Mouse (Mus musculus): Measurements from ENCODE around the gene Zfp865.
"Not testable (repeated sequence)": the region's sequence is repeated elsewhere in the genome, so short reads cannot be mapped to it uniquely, and the experiment has no call there.

The Zfp865 gene

DNA sequence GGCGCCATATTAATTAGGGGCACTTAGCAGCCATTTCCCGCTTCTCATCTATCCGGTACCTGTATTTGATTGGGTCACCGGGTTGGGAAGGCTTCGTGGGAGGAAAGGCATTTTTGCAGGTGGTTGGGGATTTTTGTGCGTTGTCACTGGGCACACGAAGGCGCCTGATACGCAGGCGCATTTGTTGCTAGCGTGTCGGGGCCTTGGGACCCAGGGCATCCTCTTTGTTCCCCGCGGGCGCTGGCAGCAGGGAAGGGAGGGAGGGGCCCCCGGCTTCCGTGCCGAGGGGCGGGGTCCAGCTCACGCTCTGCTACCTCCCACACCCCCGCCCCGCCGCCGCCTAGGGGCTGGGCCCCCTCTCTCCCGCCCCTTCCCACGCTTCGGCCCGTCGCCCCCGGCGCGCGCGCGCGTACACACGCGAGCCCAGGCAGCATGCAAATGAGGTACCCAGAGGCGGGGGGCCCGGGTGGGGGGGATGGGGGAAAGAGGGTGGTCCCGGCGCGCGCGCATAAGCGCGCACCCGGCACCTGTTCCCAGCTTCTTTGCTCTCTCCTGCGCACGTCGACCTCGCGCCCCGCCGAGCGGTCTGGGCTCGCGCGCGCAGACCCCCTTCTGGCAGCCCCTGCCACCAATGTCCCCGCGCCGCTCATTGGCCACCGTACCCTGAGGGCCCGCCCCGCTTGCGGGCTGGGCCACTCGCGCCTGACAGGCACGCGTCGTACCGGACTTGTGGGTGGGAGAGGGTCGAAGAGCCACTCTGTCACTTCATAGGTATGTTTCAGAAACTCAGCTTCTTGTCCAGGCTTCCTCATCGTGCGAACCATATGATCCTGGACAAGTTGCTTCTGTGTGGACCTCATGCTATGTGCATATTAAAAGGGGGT, 4.8 kb upstream of the Zfp865 start, which contains the start of gene Gm44973:
TSS of gene Gm44973 (plus strand) at position 379 of the 884 bp plus-strand sequence.
- DNase-seq (ENCODE audit: low spot score in 2 of 2), result peak; percentile 91 to 92

DNA sequence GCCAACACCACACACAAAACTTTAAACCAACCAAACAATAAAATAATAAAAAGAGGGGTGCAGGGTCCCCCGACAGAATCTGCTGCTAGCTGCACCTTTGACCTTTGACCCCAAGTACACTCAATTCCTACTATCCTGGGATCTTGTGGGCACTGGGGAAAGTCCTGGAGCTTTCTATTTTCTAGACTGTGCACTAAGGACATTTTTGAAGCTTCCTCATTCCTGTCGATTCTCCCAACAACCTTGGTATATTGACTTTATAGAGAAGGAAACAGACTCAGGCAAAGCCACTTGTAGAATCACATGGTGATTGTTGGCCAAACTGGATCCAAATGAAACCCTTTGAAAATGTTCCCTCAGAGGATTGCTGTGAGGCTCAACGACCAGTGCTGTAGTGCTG, 4.1 kb upstream of the Zfp865 start:
- DNase-seq (ENCODE audit: low spot score in 2 of 2), result no peak

DNA sequence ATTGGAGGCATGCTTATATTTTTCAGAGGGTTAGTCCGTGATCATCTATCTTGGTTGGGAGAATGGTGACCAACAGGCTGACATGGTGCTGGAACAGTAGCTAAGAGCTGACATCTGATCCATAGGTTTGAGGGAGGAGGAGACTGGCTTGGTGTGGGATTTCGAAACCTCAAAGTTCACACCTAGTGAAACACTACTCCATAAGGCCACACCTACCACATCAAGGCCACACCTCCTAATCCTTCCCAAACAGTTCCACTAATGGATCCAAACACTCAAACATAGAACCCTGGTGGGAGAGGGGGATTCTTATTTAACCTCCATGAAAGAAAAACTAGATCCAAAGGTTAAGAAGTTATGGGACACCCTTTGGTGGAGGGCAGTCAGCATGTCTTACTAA, 3.3 kb upstream of the Zfp865 start:
- DNase-seq (ENCODE audit: low spot score in 2 of 2), result no peak

DNA sequence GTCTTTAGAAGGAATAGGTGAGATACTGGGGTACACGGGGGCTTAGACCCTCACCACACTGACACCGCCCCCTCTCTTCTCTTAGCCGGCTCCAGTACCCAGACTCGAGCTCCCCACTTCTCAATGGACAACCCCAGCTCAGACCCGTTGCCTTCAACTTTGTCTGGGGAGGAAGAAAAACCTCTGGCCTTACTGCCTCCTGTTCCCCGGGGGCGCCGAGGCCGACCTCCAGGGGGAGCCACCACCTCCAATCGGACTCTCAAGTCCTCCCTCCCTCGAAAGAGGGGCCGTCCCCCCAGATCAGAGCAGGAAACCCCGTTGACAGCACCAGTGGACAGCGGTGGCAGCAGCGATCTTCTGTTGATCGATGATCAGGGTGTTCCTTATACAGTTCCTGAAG, 2.8 kb upstream of the Zfp865 start:
- DNase-seq (ENCODE audit: low spot score in 2 of 2), result peak in 1 of 2 experiments; percentile 38

DNA sequence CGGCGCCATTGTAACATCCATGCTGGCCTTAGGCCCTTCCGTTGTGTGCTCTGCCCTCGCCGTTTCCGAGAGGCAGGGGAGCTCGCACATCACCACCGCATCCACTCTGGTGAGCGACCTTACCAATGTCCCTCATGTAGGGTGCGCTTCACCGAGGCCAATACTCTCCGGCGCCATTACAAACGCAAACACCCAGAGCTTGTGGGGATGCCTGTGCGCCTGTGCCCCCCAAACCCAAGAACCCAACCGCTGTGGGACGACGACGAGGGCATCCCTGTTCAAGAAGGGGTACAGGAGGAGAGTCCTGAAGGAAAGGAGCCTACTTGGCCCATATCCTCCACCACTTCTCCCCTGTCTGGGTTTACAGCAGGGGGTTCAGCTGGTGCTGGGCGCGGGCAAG, 2.2 kb upstream of the Zfp865 start:
- DNase-seq (ENCODE audit: low spot score in 2 of 2), result no peak

DNA sequence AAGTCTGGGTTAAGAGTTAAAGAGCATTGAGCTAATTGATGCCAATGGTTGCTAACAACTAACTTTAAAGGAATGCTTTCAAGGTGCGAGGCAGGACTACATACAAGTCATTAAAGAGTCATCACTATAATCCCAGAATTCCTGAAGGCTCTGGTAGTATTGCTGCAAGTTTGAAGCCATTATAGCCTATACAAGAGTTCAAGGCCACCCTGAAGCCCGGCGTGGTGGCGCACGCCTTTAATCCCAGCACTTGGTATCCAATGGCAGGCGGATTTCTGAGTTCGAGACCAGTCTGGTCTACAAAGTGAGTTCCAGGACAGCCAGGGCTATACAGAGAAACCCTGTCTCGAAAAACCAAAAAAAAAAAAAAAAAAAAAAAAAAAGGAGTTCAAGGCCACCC, 600 bp upstream of the Zfp865 start:
- not testable (repeated sequence) for DNase-seq (ENCODE audit: low spot score in 2 of 2)

DNA sequence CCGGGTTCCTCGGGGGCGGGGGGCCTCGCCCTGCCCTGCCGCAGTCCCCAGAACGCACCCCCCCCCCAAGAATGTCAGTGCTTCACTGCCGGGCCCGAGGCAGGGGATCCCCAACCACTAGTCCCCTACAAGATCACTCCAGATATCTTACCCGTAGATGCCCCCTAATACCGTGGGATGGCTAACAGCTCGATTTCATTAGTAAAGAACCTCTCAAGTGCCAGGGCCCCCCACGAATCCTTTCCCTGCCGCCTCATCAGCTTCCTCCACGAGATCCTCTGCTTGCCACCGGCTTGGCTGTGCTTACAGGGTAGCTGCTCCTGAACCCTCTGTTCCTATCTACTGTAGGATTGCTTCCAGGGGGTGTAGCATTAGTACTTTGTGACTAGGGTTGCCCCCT, 509 bp downstream of the Zfp865 start:
- no peak for DNase-seq (ENCODE audit: low spot score in 2 of 2)

DNA sequence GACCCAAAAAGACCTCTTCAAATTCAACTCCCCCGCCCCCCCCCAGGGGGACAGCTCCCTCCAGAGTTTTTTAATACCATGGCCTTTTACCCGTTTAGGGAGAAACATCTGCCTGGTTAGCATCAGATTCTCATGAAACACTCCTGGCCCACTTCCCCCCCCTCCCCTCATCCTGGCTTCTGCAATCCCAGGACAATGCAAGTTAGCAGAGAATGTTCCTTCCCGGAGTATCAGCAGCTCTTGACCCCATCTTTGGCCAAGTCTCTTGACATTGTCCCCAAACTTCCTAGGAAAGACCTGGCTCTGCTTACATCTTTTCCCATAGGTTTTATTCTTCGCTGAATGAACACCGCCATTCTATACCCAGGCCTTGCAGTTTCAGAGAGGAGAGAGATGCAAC, 1.0 kb downstream of the Zfp865 start:
- DNase-seq (ENCODE audit: low spot score in 2 of 2), result no peak

DNA sequence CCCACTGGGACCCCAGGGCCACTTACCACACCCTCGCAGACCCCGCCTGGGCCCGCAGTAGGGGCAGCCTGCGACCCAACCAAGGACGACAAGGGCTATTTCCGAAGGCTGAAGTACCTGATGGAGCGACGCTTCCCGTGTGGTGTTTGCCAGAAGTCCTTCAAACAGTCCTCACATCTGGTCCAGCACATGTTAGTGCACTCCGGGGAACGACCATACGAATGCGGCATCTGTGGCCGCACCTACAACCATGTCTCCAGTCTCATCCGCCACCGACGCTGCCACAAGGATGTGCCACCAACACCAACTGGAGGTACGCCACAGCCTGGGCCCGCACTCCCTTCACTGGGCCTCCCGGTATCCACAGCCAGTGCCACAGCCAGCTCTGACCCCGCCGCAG, 9.4 kb downstream of the Zfp865 start:
- DNase-seq (ENCODE audit: low spot score in 2 of 2), result no peak

DNA sequence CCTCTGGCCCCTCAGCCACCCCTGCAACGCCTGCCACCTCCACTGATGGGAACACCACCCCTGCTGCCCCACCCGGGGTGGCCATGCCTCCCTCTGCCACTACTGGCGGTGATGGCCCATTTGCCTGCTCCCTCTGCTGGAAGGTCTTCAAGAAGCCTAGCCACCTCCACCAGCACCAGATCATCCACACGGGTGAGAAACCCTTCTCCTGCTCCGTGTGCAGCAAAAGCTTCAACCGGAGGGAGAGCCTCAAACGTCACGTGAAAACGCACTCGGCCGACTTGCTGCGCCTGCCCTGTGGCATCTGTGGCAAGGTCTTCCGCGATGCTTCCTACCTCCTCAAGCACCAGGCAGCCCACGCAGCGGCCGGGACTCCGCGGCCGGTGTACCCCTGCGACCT, 9.8 kb downstream of the Zfp865 start:
- no peak for DNase-seq (ENCODE audit: low spot score in 2 of 2)

DNA sequence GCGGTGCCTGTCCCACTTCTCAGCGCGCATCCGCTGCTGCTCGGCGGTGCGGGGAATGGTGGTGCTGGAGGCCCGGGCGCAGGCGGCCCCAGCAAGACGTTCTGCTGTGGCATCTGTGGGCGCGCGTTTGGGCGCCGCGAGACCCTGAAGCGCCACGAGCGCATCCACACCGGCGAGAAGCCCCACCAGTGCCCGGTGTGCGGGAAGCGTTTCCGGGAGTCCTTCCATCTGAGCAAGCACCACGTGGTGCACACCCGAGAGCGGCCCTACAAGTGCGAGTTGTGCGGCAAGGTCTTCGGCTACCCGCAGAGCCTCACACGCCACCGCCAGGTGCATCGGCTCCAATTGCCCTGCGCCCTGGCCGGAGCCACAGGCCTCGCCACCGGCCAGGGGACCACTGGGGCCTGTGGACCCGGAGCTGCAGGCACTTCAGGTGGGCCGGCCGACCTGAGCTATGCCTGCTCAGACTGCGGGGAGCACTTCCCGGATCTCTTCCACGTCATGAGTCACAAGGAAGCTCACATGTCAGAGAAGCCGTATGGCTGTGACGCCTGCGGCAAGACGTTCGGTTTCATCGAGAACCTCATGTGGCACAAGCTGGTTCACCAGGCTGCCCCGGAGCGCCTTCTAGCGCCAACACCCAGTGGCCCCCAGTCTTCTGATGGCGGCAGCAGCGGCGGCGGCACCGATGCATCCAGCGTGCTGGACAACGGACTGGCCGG, 10.5 kb downstream of the Zfp865 start:
- DNase-seq (ENCODE audit: low spot score in 2 of 2), result no peak

DNA sequence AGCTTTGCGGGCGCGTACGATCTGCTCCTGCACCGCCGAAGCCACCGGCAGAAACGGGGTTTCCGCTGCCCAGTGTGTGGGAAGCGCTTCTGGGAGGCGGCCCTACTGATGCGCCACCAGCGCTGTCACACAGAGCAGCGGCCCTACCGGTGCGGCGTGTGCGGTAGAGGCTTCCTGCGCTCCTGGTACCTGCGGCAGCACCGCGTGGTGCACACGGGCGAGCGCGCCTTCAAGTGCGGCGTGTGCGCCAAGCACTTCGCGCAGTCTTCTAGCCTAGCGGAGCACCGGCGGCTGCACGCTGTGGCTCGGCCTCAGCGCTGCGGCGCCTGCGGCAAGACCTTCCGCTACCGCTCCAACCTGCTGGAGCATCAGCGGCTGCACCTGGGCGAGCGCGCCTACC, 11.3 kb downstream of the Zfp865 start:
- DNase-seq (ENCODE audit: low spot score in 2 of 2), result no peak

DNA sequence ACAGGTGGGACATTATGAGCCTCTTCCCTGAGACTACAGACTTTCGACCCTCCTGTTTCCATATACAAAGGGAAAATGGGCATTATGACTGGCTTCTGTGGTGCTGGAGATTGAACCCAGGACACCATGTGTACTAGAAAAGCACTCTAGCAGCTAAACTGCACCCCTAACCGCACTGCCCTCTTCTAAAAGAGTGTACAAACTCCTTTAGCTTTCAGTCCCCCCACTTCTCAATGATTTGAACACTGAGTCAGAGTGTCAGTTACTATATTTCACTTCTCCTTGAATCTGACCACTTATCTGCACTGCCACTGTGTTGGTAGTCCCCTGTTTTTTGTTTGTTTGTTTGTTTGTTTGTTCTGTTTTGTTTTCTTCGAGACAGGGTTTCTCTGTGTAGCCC, 13.6 kb downstream of the Zfp865 start, which contains the start of gene 4632433K11Rik:
TSS of gene 4632433K11Rik (plus strand) at position 301 of the 400 bp plus-strand sequence.
- DNase-seq (ENCODE audit: low spot score in 2 of 2), result no peak

DNA sequence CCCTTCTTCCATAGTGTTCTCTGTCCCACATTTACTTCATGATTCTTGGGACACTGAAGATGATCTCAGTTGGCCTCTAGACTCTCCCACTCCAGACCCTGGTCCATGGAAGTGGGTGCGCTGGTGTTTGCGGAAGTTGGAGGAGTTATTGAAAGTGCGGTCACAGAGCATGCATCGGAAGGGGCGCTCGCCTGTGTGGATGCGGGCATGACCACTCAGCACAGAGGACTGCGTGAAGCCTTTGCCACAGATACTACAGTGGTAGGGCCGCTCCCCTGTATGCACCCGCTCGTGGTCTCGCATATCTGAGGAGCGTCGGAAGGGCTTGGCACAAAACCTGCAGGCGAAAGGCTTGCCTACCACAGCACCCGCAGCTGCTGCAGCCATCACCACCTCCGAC, 15.5 kb downstream of the Zfp865 start:
- DNase-seq (ENCODE audit: low spot score in 2 of 2), result no peak

DNA sequence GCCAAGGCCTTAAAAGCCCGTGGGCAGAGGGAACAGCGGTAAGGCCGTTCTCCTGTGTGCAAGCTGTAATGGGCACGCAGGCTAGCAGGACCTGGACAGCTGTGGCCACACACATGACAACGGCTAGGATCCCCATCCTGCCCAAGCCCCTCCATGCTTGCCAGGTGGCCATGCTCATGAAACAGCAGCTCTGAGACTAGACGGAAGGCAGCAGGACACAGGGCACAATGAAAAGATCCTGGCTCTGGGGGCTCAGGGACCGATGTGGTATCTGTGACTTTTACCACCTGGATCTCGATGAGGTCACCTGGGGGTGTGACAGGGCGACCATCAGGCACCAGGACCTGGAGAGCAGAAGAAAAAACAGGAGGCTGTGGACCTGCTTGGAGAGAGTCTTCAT, 16.0 kb downstream of the Zfp865 start:
- DNase-seq (ENCODE audit: low spot score in 2 of 2), result no peak

DNA sequence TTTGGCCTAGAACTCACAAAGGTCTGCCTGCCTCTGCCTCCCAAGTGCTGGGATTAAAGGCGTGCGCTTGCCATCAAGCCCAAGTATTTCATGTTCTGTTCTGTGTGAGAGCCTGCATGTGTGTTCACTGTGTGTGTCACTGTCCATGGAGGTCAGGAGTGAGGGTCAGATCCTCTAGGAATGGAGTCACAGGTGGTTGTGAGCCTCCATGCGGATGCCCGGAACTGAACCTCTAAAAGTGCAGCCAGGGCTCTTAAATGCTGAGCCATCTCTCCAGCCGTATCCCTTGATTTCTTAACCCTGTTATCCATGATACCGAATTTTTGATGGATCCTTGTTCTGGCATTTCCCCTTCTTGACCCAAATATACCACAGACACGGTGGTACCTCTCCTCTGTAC, 16.9 kb downstream of the Zfp865 start:
- no peak for DNase-seq (ENCODE audit: low spot score in 2 of 2)

DNA sequence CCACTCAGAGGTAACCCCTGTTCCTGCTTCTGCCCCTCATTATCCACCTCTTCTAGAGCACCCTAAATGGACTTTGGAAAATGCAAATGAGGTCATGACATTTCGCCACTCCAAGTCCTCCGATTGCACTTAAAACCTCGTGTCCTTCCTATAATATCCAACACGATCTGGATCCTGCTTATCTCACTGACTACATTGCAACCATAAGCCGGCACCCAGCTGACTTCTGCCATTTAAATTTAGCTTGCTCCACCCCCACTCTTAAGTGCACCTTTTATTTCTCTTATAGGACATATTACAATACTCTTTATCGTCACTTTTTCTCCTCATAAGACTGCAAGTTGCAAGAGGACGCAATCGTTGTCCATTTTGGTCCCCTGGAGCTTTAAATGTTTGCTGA, 17.3 kb downstream of the Zfp865 start:
- no peak for DNase-seq (ENCODE audit: low spot score in 2 of 2)

DNA sequence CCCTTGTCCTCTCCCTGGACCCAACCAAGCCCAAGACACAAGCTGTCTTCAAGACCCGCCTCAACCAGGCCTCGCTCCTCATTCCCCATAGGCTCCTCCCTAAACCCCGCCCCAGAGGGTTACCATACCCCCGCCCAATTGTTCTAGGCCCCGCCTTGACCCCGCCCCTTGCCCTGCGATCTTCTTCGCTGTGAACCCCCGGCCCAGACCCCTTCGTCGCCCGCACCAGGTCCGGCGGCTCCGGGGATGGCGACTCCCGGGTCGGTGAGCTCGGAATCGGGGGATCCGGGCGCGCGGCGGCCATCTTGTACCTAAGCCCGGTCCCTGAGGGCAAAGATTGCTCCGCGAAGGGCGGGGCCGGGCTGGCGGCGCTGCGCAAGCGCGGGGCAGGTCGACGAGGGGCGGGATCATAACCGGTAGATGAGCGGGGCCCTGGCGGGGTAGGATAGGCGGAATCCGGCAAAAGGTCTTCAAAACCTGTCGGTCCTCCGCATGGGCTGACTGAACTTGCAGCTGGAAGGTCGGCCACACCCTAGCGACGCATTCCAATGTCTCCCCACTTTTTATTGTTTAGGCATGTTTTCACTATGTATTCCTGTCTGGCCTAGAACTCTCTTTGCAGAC, 18.0 kb downstream of the Zfp865 start, which contains the start of gene Zfp784:
TSS of gene Zfp784 (minus strand) at position 338 of the 624 bp plus-strand sequence.
- DNase-seq (ENCODE audit: low spot score in 2 of 2), result peak; percentile 91 to 94

DNA sequence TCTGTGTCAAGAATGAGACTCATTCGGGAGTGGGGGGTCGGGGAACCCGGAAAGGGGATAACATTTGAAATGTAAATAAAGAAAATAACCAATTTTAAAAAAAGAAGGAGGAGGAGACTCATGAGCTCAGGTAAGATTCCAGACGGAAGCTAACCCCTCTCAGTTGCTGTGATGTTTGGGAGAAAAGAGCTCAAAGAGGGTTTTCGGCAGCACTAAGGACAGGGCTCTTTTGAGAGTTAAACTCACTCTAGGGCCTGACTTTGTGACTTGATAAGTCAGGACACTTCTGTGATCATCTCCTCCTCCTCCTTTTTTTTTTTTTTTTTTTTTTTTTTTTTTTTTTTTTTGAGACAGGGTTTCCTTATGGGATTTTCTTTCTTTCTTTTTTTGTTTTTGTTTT, 18.8 kb downstream of the Zfp865 start:
- no peak for DNase-seq (ENCODE audit: low spot score in 2 of 2)

DNA sequence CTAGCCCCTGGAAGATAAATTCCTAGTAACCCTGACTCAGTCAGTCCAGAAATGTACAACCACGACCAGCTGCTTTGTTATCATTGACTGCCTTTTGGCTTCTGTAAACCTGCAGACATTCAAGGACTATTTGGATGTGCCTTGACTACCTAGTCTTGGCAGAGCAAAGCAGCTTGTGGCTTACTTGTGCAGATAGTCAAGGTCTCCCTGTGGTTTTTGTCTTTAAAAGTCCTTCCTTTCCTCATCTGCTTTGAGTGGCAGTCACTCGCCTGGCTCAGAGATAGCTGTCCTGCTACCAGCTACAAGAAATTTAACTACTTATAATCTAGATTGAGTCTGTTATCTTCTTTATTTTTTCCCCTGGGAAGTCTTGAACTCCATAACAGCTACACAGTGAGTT, 24.8 kb downstream of the Zfp865 start:
- DNase-seq (ENCODE audit: low spot score in 2 of 2), result no peak

DNA sequence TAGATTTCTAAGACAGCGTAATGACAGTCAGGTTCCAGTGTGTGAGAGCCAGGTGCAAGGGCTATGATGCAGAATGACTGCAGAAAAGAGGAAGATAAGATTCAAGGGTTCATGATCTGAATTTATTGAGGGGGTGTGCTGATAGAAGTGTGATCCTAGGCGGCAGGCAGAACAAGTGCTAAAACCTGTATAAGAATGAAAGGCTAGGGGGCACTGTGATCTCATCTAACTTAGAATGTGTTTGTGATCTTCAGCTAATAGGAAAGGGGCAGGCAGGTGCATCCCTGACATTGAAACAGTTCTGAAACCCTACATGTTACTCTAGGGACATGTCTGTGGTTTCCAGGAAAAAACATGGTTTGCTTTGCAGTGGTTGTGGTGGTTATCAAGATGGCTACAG, 25.9 kb downstream of the Zfp865 start:
- DNase-seq (ENCODE audit: low spot score in 2 of 2), result no peak

DNA sequence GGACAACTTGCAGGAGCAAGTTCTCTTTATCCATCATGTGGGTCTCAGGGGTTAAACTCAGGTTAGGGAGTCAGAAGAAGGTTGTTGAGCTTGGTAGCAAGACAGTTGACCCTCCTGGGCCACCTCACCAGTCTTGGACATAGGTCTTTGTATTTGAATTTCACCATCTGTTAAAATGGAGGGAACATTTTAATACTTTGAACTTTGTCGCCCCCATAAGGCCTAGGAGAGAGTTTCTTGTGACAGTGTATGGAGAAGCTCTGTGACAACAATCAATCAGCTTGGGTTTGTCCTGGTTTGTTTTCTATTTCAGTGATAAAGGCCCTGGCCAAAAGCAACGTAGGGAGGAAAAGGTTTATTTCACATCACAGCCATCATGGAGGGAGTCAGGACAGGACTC, 27.1 kb downstream of the Zfp865 start:
- peak; percentile 31 to 49 for DNase-seq (ENCODE audit: low spot score in 2 of 2)
